Mouse (Mus musculus): ENCODE results near the gene Gm21969. TPM values are rescaled to one million over a fixed set of nuclear protein-coding genes. Genes with fewer than 3 reads are reported as not detected.

Gene Gm21969
- total RNA-seq, 1 experiment: 0.09 TPM

- in situ Hi-C loops (cut with MboI; ENCODE audit: low sequenced_read_pairs in 2 of 2, unreplicated experiment in 2 of 2): no loop called here
- TF ChIP-seq CHD2 (IDR thresholded peaks at IDR 0.05; ENCODE audit: low read depth, low read length) (no peak), HCFC1 (IDR thresholded peaks at IDR 0.05; ENCODE audit: borderline replicate concordance, insufficient read depth, low read length) (no peak), ZC3H11A (IDR thresholded peaks at IDR 0.05; ENCODE audit: borderline replicate concordance, low read depth, low read length) (no peak), MAFK (IDR thresholded peaks at IDR 0.05; ENCODE audit: insufficient read depth, low read depth, low read length) (no peak), ZNF384 (IDR thresholded peaks at IDR 0.05; ENCODE audit: low read depth, low read length) (no peak)
- H3K4me1 ChIP-seq (ENCODE audit: control insufficient read depth in 2 of 2, insufficient read depth in 2 of 2, low read length in 2 of 2, poor library complexity in 1 of 2): peaks cover 0 to 42% of the 10 kb centered on the region in 2 experiments; a peak in 2 of 4 replicates
These were observed 17.3 kb upstream of the Gm21969 start for GRCm38 (mm10) chr4:139585713-139586112.

GRCm38 (mm10) chr4:139587370-139587769 is 15.6 kb upstream of the Gm21969 start:
- peaks cover 0 to 36% of the 10 kb centered on the region in 2 experiments; a peak in 2 of 4 replicates for H3K4me1 ChIP-seq (ENCODE audit: control insufficient read depth in 2 of 2, insufficient read depth in 2 of 2, low read length in 2 of 2, poor library complexity in 1 of 2)
- H3K4me3 ChIP-seq (ENCODE audit: insufficient read depth in 1 of 2, low read depth in 1 of 2, low read length in 2 of 2, poor library complexity in 1 of 2, severe bottlenecking in 1 of 2): no peak overlapping the region
- DNase-seq (ENCODE audit: low read depth, low spot score): no peak
- H3K27ac ChIP-seq (ENCODE audit: insufficient read depth, low read depth, low read length, poor library complexity, severe bottlenecking): no peak overlapping the region
- no peaks in the 10 kb centered on the region; the same call in 1 of the 2 replicates for H3K36me3 ChIP-seq (ENCODE audit: control insufficient read depth, insufficient read depth, low read length, poor library complexity, severe bottlenecking)
- TF ChIP-seq ZC3H11A (IDR thresholded peaks at IDR 0.05; ENCODE audit: borderline replicate concordance, low read depth, low read length): no peak
- TF ChIP-seq CHD2 (IDR thresholded peaks at IDR 0.05; ENCODE audit: low read depth, low read length): no peak
- TF ChIP-seq HCFC1 (IDR thresholded peaks at IDR 0.05; ENCODE audit: borderline replicate concordance, insufficient read depth, low read length): no peak
- TF ChIP-seq MAFK (IDR thresholded peaks at IDR 0.05; ENCODE audit: insufficient read depth, low read depth, low read length): no peak
- TF ChIP-seq ZNF384 (IDR thresholded peaks at IDR 0.05; ENCODE audit: low read depth, low read length): no peak
- in situ Hi-C loops (cut with MboI; ENCODE audit: low sequenced_read_pairs in 2 of 2, unreplicated experiment in 2 of 2): no loop called here
- H3K9ac ChIP-seq (ENCODE audit: insufficient read depth, low read depth, low read length, poor library complexity, severe bottlenecking): no peak overlapping the region
- no peaks in the 10 kb centered on the region for H3K9me3 ChIP-seq (ENCODE audit: control insufficient read depth, insufficient read depth, low read depth, low read length)

More at GRCm38 (mm10) chr4:139585713-139586112, 17.3 kb upstream of the Gm21969 start:
- Histone ChIP-seq H3K9ac (ENCODE audit: insufficient read depth, low read depth, low read length, poor library complexity, severe bottlenecking) (no peak overlapping the region), H3K27ac (ENCODE audit: insufficient read depth, low read depth, low read length, poor library complexity, severe bottlenecking) (no peak overlapping the region), H3K36me3 (ENCODE audit: control insufficient read depth, insufficient read depth, low read length, poor library complexity, severe bottlenecking) (no peaks in the 10 kb centered on the region; the same call in 1 of the 2 replicates), H3K9me3 (ENCODE audit: control insufficient read depth, insufficient read depth, low read depth, low read length) (no peaks in the 10 kb centered on the region), H3K4me3 (ENCODE audit: insufficient read depth in 1 of 2, low read depth in 1 of 2, low read length in 2 of 2, poor library complexity in 1 of 2, severe bottlenecking in 1 of 2) (no peak overlapping the region)
- DNase-seq (ENCODE audit: low read depth, low spot score): no peak

GRCm38 (mm10) chr4:139587773-139588172 is 15.2 kb upstream of the Gm21969 start:
- in situ Hi-C loops (cut with MboI; ENCODE audit: low sequenced_read_pairs in 2 of 2, unreplicated experiment in 2 of 2): no loop called here
- H3K9ac ChIP-seq (ENCODE audit: insufficient read depth, low read depth, low read length, poor library complexity, severe bottlenecking): no peak overlapping the region
- H3K4me1 ChIP-seq (ENCODE audit: control insufficient read depth in 2 of 2, insufficient read depth in 2 of 2, low read length in 2 of 2, poor library complexity in 1 of 2): peaks cover 0 to 37% of the 10 kb centered on the region in 2 experiments; a peak in 2 of 4 replicates
- no peak for TF ChIP-seq CHD2 (IDR thresholded peaks at IDR 0.05; ENCODE audit: low read depth, low read length)
- no peak for TF ChIP-seq HCFC1 (IDR thresholded peaks at IDR 0.05; ENCODE audit: borderline replicate concordance, insufficient read depth, low read length)
- no peak for TF ChIP-seq ZC3H11A (IDR thresholded peaks at IDR 0.05; ENCODE audit: borderline replicate concordance, low read depth, low read length)
- no peak for TF ChIP-seq MAFK (IDR thresholded peaks at IDR 0.05; ENCODE audit: insufficient read depth, low read depth, low read length)
- TF ChIP-seq ZNF384 (IDR thresholded peaks at IDR 0.05; ENCODE audit: low read depth, low read length): no peak
- DNase-seq (ENCODE audit: low read depth, low spot score): no peak
- no peak overlapping the region for H3K4me3 ChIP-seq (ENCODE audit: insufficient read depth in 1 of 2, low read depth in 1 of 2, low read length in 2 of 2, poor library complexity in 1 of 2, severe bottlenecking in 1 of 2)
- H3K9me3 ChIP-seq (ENCODE audit: control insufficient read depth, insufficient read depth, low read depth, low read length): no peaks in the 10 kb centered on the region
- no peak overlapping the region for H3K27ac ChIP-seq (ENCODE audit: insufficient read depth, low read depth, low read length, poor library complexity, severe bottlenecking)
- no peaks in the 10 kb centered on the region; the same call in 1 of the 2 replicates for H3K36me3 ChIP-seq (ENCODE audit: control insufficient read depth, insufficient read depth, low read length, poor library complexity, severe bottlenecking)

- H3K36me3 ChIP-seq (ENCODE audit: control insufficient read depth, insufficient read depth, low read length, poor library complexity, severe bottlenecking): no peaks in the 10 kb centered on the region; the same call in 1 of the 2 replicates
- no peak for TF ChIP-seq CHD2 (IDR thresholded peaks at IDR 0.05; ENCODE audit: low read depth, low read length)
- TF ChIP-seq ZC3H11A (IDR thresholded peaks at IDR 0.05; ENCODE audit: borderline replicate concordance, low read depth, low read length): no peak
- TF ChIP-seq ZNF384 (IDR thresholded peaks at IDR 0.05; ENCODE audit: low read depth, low read length): no peak
- TF ChIP-seq MAFK (IDR thresholded peaks at IDR 0.05; ENCODE audit: insufficient read depth, low read depth, low read length): no peak
- no peak for TF ChIP-seq HCFC1 (IDR thresholded peaks at IDR 0.05; ENCODE audit: borderline replicate concordance, insufficient read depth, low read length)
- DNase-seq (ENCODE audit: low read depth, low spot score): no peak
- H3K9me3 ChIP-seq (ENCODE audit: control insufficient read depth, insufficient read depth, low read depth, low read length): no peaks in the 10 kb centered on the region
- no peak overlapping the region for H3K9ac ChIP-seq (ENCODE audit: insufficient read depth, low read depth, low read length, poor library complexity, severe bottlenecking)
- in situ Hi-C loops (cut with MboI; ENCODE audit: low sequenced_read_pairs in 2 of 2, unreplicated experiment in 2 of 2): no loop called here
- peak overlapping the region; percentile 18; the same call in 1 of the 2 replicates for H3K27ac ChIP-seq (ENCODE audit: insufficient read depth, low read depth, low read length, poor library complexity, severe bottlenecking)
- H3K4me3 ChIP-seq (ENCODE audit: insufficient read depth in 1 of 2, low read depth in 1 of 2, low read length in 2 of 2, poor library complexity in 1 of 2, severe bottlenecking in 1 of 2): no peak overlapping the region
- peaks cover 7 to 45% of the 10 kb centered on the region in 2 experiments for H3K4me1 ChIP-seq (ENCODE audit: control insufficient read depth in 2 of 2, insufficient read depth in 2 of 2, low read length in 2 of 2, poor library complexity in 1 of 2)
These were observed 13.5 kb upstream of the Gm21969 start for GRCm38 (mm10) chr4:139589351-139590027.
